Mouse (Mus musculus): ENCODE results near the gene Zc3h7a. TPM values are rescaled to one million over a fixed set of nuclear protein-coding genes. Genes with fewer than 3 reads are reported as not detected.

Gene Zc3h7a
- total RNA-seq, 2 experiments from 2014 or later = 28.0 to 29.8 TPM

DNA sequence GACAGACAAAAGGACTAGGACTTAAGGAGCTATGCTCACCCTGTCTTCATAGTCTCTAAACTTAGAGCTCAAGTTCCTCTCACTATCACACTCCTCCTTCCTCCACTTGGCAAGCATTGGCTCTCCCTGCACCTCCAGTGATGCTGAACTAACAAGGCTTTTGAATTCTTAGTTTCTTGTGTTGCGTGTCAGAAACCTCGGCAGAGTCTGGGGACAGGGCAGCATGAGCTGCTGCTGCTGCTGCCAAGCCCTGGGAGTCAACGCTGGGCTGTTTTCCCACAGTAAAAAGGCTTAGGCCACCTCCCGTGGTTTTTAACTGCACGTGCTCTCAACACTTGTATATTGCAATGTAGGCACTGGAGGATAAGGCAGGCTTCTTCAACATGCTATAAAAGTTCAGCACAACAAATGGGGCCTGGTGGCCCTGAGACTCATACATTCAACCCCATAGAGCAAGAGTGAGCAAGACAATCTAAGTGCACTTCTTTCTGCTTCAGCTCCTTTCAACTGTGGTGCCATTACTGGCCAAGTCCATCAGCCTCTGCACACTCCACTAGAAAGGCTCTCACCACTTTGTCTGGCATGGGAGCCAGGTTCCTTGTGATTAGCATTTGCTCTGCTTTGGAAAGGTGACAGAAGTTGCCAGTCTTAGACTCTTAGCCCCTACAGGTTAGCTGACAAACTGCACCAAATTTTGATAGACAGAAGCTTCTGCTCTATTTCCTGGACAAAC, 89.2 kb downstream of the Zc3h7a start:
- intact Hi-C loops (cut with DNase I) = no loop called here
- no peak for DNase-seq (ENCODE audit: low spot score)

Small RNA genes lying within 50 kb of the gene (microRNA-seq; reads per million reads assigned to microRNA genes)
- 15.8 reads per million, percentile 32 among the genes with 10 or more reads in this experiment for gene Gm23935

Other genes with a start within 250 kb of the Zc3h7a start
- 10 to 100 TPM; 28.3 to 33.3 TPM for gene Snn, start 115.4 kb downstream of the Zc3h7a start, total RNA-seq (2021)
- 10 to 100 TPM; 21.7 to 24.2 TPM for gene Litaf, start 110.2 kb downstream of the Zc3h7a start, total RNA-seq (2021)
- gene Txndc11, start 41.7 kb downstream of the Zc3h7a start, total RNA-seq (2021) = 10 to 100 TPM; 15.9 to 17.0 TPM
- gene Rsl1d1, start 26.9 kb upstream of the Zc3h7a start, total RNA-seq (2021) = 10 to 100 TPM; 52.7 to 56.8 TPM
- 10 to 100 TPM; 63.4 to 68.2 TPM for gene Gspt1, start 77.9 kb upstream of the Zc3h7a start, total RNA-seq (2021)
- gene Tnfrsf17, start 137.4 kb upstream of the Zc3h7a start, total RNA-seq (2021) = not detected
- 10 to 100 TPM in 1 of 2 experiments, 1 to 10 TPM in 1; 9.6 to 12.4 TPM for gene Snx29, start 146.5 kb upstream of the Zc3h7a start, total RNA-seq (2021)